Mouse (Mus musculus): ENCODE measurements around the gene Zfp28. TPM values are rescaled to one million over a fixed set of nuclear protein-coding genes. Genes with fewer than 3 reads are reported as not detected.

Zfp28 gene
- total RNA-seq, 2 experiments from 2014 or later = 7.5 to 8.6 TPM

GRCm38 (mm10) chr7:6397996-6398975 lies 15.2 kb downstream of the Zfp28 start, which contains the start of gene Smim17:
TSS of gene Smim17 (plus strand) at chr7:6398715.
- peak; percentile 74 to 84 for DNase-seq (ENCODE audit: low spot score in 2 of 2)

GRCm38 (mm10) chr7:6410043-6410442 lies 26.9 kb downstream of the Zfp28 start, which contains the start of gene Gm20715:
TSS of gene Gm20715 (plus strand) at chr7:6410277.
- DNase-seq (ENCODE audit: low spot score in 2 of 2) = peak; percentile 25 to 80

DNA sequence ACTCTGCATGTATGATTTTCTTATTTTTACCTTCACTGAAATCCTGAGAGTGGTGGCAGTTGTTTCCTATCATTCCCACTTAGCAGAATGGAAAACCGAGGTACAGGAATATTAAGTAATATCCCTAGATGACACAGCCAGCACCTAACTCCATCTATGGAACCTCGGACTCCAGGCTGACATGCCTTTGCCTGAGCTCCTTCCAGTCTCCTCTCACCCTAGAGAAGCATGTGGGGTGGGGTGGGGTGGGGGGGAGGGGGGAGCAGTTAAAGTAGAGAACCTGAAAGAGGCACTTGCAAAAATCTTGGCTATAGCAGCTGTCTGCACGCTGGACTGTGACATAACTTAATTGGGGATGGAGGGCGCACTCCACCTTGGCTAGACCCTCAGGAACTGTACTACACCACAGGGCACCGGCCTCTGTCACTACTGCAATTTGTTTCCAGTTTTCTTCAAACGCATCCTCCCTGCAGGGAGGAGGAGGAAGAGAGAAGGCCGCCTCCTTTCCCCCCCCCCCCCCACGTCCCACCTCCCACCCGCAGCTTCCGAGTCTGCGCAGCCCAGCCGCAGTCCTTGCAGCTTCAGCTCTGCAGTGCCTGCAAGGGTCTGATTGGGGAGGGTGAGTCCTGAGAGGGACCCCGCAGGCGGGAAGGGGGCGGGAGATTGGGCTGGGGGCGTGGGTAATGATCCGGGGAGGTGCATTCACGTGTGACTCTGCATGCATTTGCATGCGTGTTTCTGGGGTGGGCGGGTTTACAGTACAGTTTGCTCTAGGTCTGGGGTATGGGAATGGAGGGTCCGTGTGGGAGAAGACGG lies 31.7 kb downstream of the Zfp28 start:
- DNase-seq (ENCODE audit: low spot score in 2 of 2) = peak; percentile 24 to 38

DNA sequence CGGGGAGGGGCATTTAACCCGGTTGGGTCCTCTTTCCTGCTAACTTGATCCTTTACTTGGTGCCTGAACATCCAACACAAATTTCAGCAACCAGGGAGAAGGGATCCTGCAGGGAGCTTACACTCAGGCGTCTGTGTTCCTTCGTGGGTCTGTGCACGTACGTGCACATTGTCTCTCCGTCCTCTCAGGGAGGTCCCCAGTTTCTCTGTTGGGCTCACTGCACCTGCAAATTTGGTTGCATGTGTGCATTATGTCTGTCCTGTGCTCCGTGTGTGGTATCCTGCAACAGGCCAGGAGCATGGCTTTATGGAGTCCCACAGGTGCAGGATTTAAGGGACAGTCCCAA lies 32.3 kb downstream of the Zfp28 start:
- no peak for DNase-seq (ENCODE audit: low spot score in 2 of 2)

- peak in 1 of 2 experiments; percentile 46 for DNase-seq (ENCODE audit: low spot score in 2 of 2)
Measured at GRCm38 (mm10) chr7:6419894-6420293, 36.8 kb downstream of the Zfp28 start.

GRCm38 (mm10) chr7:6429381-6429780 lies 46.3 kb downstream of the Zfp28 start:
- DNase-seq (ENCODE audit: low spot score in 2 of 2) = no peak

DNA sequence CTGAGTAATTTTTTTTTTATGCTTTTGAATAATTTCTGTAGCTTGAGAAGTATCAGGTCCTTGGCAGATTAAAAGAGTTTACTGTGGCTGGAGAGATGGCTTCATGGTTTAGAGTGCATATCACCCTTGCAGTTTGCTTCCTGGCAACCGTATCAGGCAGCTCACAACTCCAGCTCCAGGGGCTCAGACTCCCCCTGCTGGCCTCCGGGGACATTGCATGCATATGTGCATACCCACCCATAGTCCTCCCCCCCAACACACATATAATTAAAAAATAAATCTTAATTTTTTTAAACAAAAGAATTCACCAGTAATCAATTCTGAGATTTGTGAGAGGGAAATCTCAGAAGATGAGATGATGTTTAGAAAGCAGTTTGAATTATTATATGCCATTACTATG lies 47.2 kb downstream of the Zfp28 start:
- DNase-seq (ENCODE audit: low spot score in 2 of 2) = peak in 1 of 2 experiments; percentile 29

GRCm38 (mm10) chr7:6438388-6438787 lies 55.3 kb downstream of the Zfp28 start, which contains the start of gene Olfr1344:
TSS of gene Olfr1344 (plus strand) at chr7:6438688.
- DNase-seq (ENCODE audit: low spot score in 2 of 2) = no peak

- DNase-seq (ENCODE audit: low spot score in 2 of 2) = no peak
Measured at GRCm38 (mm10) chr7:6441173-6441572, 58.1 kb downstream of the Zfp28 start.

Other genes with a start within 250 kb of the Zfp28 start
- 10 to 100 TPM; 27.5 to 28.5 TPM for gene Zfp787, start 227.3 kb upstream of the Zfp28 start, total RNA-seq (2021)
- 10 to 100 TPM; 45.8 to 61.9 TPM for gene Zfp444, start 211.1 kb upstream of the Zfp28 start, total RNA-seq (2021)
- gene Galp, start 186.2 kb upstream of the Zfp28 start, total RNA-seq (2021) = not detected
- gene Zscan5b, start 161.0 kb upstream of the Zfp28 start, total RNA-seq (2021) = not detected
- not detected for gene Epp13, start 130.6 kb upstream of the Zfp28 start, total RNA-seq (2021)
- gene Zfp667, start 96.7 kb upstream of the Zfp28 start, total RNA-seq (2021) = 10 to 100 TPM; 17.0 to 19.5 TPM
- 10 to 100 TPM in 1 of 2 experiments, 1 to 10 TPM in 1; 9.8 to 10.1 TPM for gene Zfp583, start 52.0 kb upstream of the Zfp28 start, total RNA-seq (2021)
- 1 to 10 TPM; 6.2 to 6.3 TPM for gene Gm3854, start 39.5 kb upstream of the Zfp28 start, total RNA-seq (2021)
- gene Zfp78, start 20.0 kb upstream of the Zfp28 start, total RNA-seq (2021) = 1 to 10 TPM; 4.8 to 6.9 TPM
- gene Smim17, start 15.4 kb downstream of the Zfp28 start, total RNA-seq (2021) = 10 to 100 TPM; 20.3 to 21.6 TPM
- under 1 TPM; 0.42 to 0.61 TPM for gene Gm20715, start 27.0 kb downstream of the Zfp28 start, total RNA-seq (2021)
- 1 to 10 TPM; 1.5 to 1.7 TPM for gene Olfr1344, start 55.4 kb downstream of the Zfp28 start, total RNA-seq (2021)
- gene Olfr1336, start 72.9 kb downstream of the Zfp28 start, total RNA-seq (2021) = under 1 TPM in 1 of 2 experiments, not detected in 1; 0.05 TPM
- gene Olfr1346, start 83.8 kb downstream of the Zfp28 start, total RNA-seq (2021) = not detected
- gene Olfr5, start 103.6 kb downstream of the Zfp28 start, total RNA-seq (2021) = not detected
- not detected for gene Olfr1347, start 116.5 kb downstream of the Zfp28 start, total RNA-seq (2021)
- not detected for gene Olfr1348, start 125.5 kb downstream of the Zfp28 start, total RNA-seq (2021)
- gene Olfr1349, start 139.7 kb downstream of the Zfp28 start, total RNA-seq (2021) = not detected
- not detected for gene Olfr1350, start 181.5 kb downstream of the Zfp28 start, total RNA-seq (2021)

Data from layer of hippocampus, adult 18-20 months (tissue).